Mouse (Mus musculus) erythroblast, adult 5-6 weeks (primary cell): ENCODE measurements around the gene Stac2. TPM values are rescaled to one million over a fixed set of nuclear protein-coding genes. Genes with fewer than 3 reads are reported as not detected.

ENCODE experiments used
- ATAC-seq: replicated peaks from 2 replicates; pipeline ENCODE4 v1.8.0; 2016; ENCODE audit warnings: moderate number of reproducible peaks, mild to moderate bottlenecking, moderate TSS enrichment, inconsistent platforms; ENCODE audit not compliant: poor library complexity, low FRiP score, severe bottlenecking
- total RNA-seq, 2 experiments: library from RNA; stranded (forward) in 1 of 2; stranded (reverse) in 1 of 2; fragments of 150-400 nt in 1 of 2; fragments of 200-764, 138-1000 nt in 1 of 2; gene quantifications; 2 replicates each; pipeline versions ENCODE4 v1.2.3 to v1.2.4; 2015 to 2017; ENCODE audit warnings: low replicate concordance in 2 of 2

The Stac2 gene
- total RNA-seq (2015; ENCODE audit: low replicate concordance) (not detected in 2 replicates), total RNA-seq (2017; ENCODE audit: low replicate concordance) (not detected in 2 replicates)

- no peak for ATAC-seq
These were observed at the start of gene Stac2 for GRCm38 (mm10) chr11:98052989-98053834. Gene Stac2 (minus strand): TSS chr11:98053462.

DNA sequence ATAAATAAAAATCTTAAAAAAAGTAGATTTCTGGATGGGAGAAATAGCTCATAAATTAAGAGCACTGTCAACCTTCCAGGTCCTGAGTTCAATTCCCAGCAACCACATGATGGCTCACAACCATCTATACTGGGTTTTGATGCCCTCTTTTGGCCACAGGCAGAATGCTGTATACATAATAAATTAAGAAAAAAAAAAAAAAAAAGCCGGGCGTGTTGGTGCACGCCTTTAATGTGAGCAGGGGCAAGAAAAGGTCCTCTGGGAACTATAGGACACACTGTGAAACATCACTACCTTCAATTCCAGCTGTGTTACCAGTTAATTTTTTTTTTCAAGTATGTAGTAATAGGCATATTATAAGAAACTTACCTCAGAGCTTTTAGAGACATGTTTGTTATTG lies 48.1 kb upstream of the Stac2 start:
- no peak for ATAC-seq

DNA sequence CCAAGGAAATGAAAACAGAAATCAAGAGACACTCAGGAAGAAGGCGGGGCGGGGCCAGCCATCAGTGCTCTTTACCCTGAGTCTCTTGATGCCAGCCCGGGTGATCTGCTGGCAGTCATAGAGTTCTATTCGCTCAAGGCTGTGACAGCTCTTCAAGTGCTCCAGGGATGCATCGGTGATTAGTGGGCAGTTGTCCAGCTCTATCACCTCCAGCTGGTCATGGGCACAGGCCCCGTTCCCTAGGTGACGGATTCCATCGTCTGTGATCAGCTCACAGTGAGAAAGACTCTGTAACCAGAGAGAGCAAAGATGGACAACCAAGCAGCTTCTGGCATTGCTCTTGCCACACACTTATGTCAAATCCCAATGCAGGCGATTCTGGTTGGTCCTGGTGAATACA lies 37.3 kb upstream of the Stac2 start:
- ATAC-seq: no peak

GRCm38 (mm10) chr11:98088224-98088623 lies 35.0 kb upstream of the Stac2 start:
- peak; percentile 49; the same call in 1 of the 2 replicates for ATAC-seq

- ATAC-seq: no peak
These were observed 33.3 kb upstream of the Stac2 start for GRCm38 (mm10) chr11:98086574-98086973.

DNA sequence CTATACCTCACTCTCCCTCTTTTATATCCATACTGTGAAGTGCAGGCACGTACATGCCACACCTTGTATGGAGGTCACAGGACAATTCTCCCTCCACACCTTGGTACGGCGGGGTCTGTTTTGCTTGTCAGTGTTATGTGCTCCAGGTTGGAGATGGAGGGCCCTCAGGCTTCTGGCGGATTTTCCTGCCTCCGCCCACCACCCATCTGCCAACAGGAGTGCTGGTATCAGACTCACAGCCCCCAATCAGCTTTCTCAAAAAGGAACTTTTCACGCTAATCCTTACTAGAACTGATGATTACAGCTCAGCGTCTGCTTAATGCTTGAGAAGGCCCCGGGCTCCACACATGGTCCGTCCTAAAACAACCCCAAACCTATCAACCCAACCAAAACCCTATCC lies 32.9 kb upstream of the Stac2 start:
- no peak for ATAC-seq

- ATAC-seq: no peak
These were observed 29.5 kb upstream of the Stac2 start for GRCm38 (mm10) chr11:98082745-98083144.

DNA sequence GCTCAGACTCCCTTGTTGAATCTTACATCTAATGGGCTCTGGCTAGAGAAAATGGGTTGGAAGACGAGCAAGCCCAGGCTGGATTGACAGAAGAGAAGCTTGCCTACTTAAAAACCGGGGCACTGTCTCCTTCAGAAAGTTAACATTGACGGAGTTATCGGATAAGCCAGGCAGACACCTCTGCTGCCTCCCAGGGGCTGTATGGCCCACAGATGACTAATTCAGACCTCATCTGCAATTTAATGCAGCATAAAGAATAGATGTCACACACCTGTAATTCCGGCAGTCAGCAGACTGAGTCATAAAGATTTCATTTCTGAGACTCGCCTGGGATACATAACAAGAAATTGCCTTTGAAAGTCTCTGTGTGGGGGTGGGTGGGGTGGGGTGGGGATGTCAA lies 27.2 kb upstream of the Stac2 start:
- no peak for ATAC-seq

DNA sequence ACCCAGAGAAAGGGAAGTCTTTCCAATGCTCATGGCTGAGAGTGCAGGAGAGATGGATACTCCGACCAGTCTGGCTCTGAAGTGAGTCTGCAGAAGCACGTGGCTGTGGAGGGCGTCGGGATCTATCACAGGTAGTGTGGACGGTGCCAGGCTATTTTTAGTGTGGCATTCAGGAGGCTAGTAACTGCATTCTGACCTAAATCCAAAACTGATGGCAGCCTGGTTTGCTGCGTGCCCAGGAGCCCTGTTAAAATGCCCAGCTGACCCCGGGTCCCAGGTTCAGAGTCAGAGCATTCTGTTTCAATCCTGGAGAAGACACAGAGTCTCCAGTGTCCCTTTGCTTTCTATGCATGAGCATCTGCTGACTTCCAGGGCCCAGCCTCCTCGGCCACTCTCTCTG lies 23.8 kb upstream of the Stac2 start:
- no peak for ATAC-seq

GRCm38 (mm10) chr11:98075195-98075808 lies 22.0 kb upstream of the Stac2 start:
- ATAC-seq: peak; percentile 93

DNA sequence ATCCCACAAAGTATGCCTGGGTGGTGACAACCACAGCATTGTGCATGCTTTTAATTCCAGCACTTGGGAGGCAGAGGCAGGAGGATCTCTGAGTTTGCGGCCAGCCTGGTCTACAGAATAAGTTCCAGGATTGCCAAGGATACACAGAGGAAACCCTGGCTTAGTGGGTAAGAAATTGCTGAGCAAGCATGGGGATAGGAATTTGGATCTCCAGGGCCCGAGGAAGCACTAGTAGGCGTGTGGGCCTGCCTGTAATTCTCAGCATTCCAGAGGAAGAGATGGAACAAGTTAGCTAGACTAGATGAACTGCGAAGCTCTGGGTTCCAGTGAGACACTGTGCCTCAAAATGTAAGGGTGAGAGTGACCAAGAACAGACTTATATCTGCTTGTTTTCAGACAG lies 20.2 kb upstream of the Stac2 start:
- no peak for ATAC-seq

GRCm38 (mm10) chr11:98067255-98067654 lies 14.0 kb upstream of the Stac2 start:
- no peak for ATAC-seq

- ATAC-seq: no peak
These were observed 12.9 kb upstream of the Stac2 start for GRCm38 (mm10) chr11:98066201-98066600.

DNA sequence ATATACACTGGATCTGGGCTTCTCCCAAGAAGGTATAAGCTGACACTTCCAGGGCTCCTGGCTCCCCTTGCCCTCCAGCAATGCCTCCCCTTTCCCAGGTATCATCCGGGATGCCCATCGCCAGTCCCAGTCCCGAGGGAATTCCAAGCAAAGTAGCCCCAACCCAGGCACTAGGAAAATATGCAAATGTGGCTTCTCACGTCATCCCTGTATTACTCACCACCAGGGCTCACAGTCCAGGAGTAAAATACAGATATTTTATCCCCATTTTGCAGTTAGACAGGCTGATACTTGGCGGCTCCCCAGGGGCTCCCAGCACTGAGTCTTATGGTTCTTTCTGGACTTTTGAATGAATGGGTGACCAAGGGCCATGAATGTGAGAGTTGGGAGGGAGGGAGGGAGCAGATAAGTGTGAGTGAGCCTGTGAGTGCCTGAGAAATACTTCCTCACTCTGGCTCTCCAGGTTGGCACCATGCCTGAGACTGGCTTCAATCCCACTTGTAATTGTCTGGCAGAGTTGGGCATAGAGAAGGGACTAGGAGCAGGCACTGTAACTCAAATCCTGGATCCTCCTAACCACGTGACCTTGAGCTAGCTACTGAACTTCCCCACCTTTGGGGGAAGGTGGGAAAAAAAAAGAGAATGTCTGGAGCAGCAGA lies 8.8 kb upstream of the Stac2 start:
- ATAC-seq: no peak

DNA sequence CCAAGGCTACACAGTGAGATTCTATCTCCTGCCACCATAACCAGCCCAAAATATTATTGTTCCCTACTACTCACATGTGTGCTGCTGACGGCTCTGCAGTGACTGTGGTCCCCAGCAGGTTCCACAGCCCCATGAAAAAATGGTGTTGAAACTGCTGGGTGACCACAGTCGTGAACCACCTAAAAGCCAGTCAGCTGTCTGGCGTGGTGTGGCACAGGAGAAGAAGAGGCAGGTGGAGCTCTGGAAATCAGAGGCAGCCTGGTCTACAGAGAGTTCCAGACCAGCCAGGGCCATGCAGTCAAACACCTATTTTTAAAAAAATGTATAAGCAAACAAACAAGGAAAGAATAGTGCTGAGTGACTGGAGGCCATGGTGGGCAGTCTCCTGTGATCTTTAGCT lies 8.2 kb upstream of the Stac2 start:
- ATAC-seq: no peak

GRCm38 (mm10) chr11:98060104-98060692 lies 6.9 kb upstream of the Stac2 start:
- peak; percentile 20; the same call in 1 of the 2 replicates for ATAC-seq

- ATAC-seq: no peak
These were observed 6.4 kb upstream of the Stac2 start for GRCm38 (mm10) chr11:98059662-98060061.

- no peak for ATAC-seq
These were observed 4.7 kb upstream of the Stac2 start for GRCm38 (mm10) chr11:98057998-98058397.

- ATAC-seq: no peak
These were observed 4.2 kb upstream of the Stac2 start for GRCm38 (mm10) chr11:98057466-98057865.
